Mouse (Mus musculus) kidney, postnatal 0 days (tissue): ENCODE measurements around the gene Kcnc1. TPM values are rescaled to one million over a fixed set of nuclear protein-coding genes. Genes with fewer than 3 reads are reported as not detected.

ENCODE experiments used
- ATAC-seq: fragments of 200-750 bp; cut with Nextera tagmentation; replicated peaks from 2 replicates; pipeline ENCODE4 v1.8.0; 2017; ENCODE audit warnings: low read depth, moderate number of reproducible peaks, moderate TSS enrichment, moderate library complexity; ENCODE audit not compliant: low FRiP score
- DNase-seq: peaks from one replicate; pipeline ENCODE4 v3.0.0-alpha.2; 2016; ENCODE audit warnings: low spot score
- H3K27ac ChIP-seq: fragments of 300-500 bp; sonication (generic); 2 replicates; pipeline ENCODE4 v1.5.1; 2014; ENCODE audit warnings: mild to moderate bottlenecking
- H3K27me3 ChIP-seq: fragments of 300-500 bp; sonication (generic); 2 replicates; pipeline ENCODE4 v1.6.1; 2014; ENCODE audit warnings: low read length, mixed read lengths; ENCODE audit not compliant: insufficient read depth
- H3K36me3 ChIP-seq: fragments of 300-500 bp; sonication (generic); 2 replicates; pipeline ENCODE4 v1.6.1; 2014; ENCODE audit warnings: low read length, mixed read lengths; ENCODE audit not compliant: insufficient read depth
- H3K4me1 ChIP-seq: fragments of 300-500 bp; sonication (generic); replicated peaks from 2 replicates; pipeline ENCODE4 v1.6.1; 2014; ENCODE audit warnings: antibody characterized with exemption, low read length, mixed read lengths; ENCODE audit not compliant: insufficient read depth
- H3K4me2 ChIP-seq: fragments of 300-500 bp; sonication (generic); 2 replicates; pipeline ENCODE4 v1.6.1; 2014; ENCODE audit warnings: mild to moderate bottlenecking, low read length, moderate library complexity, mixed read lengths
- H3K4me3 ChIP-seq: fragments of 300-500 bp; sonication (generic); replicated peaks from 2 replicates; pipeline ENCODE4 v1.5.1; 2014; ENCODE audit warnings: low read depth, low read length
- H3K9ac ChIP-seq: fragments of 300-500 bp; sonication (generic); 2 replicates; pipeline ENCODE4 v1.6.1; 2014; ENCODE audit warnings: low read depth, low read length
- H3K9me3 ChIP-seq: fragments of 300-500 bp; sonication (generic); replicated peaks from 2 replicates; pipeline ENCODE4 v1.6.1; 2016; ENCODE audit warnings: low read length, inconsistent platforms, mixed read lengths
- CTCF ChIP-seq: IDR thresholded peaks from 2 replicates; pipeline ENCODE4 v1.5.1; 2016; ENCODE audit warnings: antibody characterized with exemption, low read depth, mild to moderate bottlenecking, moderate library complexity
- WGBS: fragments of 180-500 bp; shearing (Covaris S2); extraction: QIAGEN DNeasy Blood & Tissue Kit; methylation state at CpG from one replicate; pipeline ENCODE4 v1.1.7; 2014; 5-methylcytosine and 5-hydroxymethylcytosine counted together
- polyA plus RNA-seq: library from polyadenylated mRNA; unstranded; fragments of >200 nt; fragmentation: Nextera tagmentation; extraction: Ambion mirVana; gene quantifications from 2 replicates; pipeline ENCODE4 v1.2.1, GENCODE M21; 2015

Gene Kcnc1
- polyA plus RNA-seq, 1 experiment from 2014 or later = 0.08 TPM

- 30% methylated on average over 4 of the region's 4 CpGs for WGBS
Measured at GRCm38 (mm10) chr7:46353875-46354274, 42.4 kb upstream of the Kcnc1 start.

GRCm38 (mm10) chr7:46361776-46362175, 34.5 kb upstream of the Kcnc1 start:
- Histone ChIP-seq H3K4me1 (no peaks in the 10 kb centered on the region), H3K36me3 (no peaks in the 10 kb centered on the region), H3K27me3 (no peaks in the 10 kb centered on the region), H3K27ac (no peak overlapping the region), H3K9me3 (no peaks in the 10 kb centered on the region), H3K4me2 (no peak overlapping the region), H3K4me3 (no peak overlapping the region), H3K9ac (no peak overlapping the region)
- DNase-seq = no peak
- no peak for TF ChIP-seq CTCF
- no peak for ATAC-seq

More at GRCm38 (mm10) chr7:46353875-46354274, 42.4 kb upstream of the Kcnc1 start:
- no peak overlapping the region for H3K4me2 ChIP-seq
- H3K4me1 ChIP-seq = no peaks in the 10 kb centered on the region
- H3K27ac ChIP-seq = no peak overlapping the region
- no peaks in the 10 kb centered on the region for H3K36me3 ChIP-seq
- no peak overlapping the region for H3K4me3 ChIP-seq
- no peak for ATAC-seq
- no peak overlapping the region for H3K9ac ChIP-seq
- DNase-seq = no peak
- no peaks in the 10 kb centered on the region for H3K9me3 ChIP-seq
- TF ChIP-seq CTCF = no peak
- H3K27me3 ChIP-seq = peaks cover 6% of the 10 kb centered on the region

- no peaks in the 10 kb centered on the region for H3K4me1 ChIP-seq
- no peak for TF ChIP-seq CTCF
- no peak overlapping the region for H3K27ac ChIP-seq
- no peak overlapping the region for H3K9ac ChIP-seq
- H3K9me3 ChIP-seq = no peaks in the 10 kb centered on the region
- no peak overlapping the region for H3K4me2 ChIP-seq
- DNase-seq (no peak), ATAC-seq (no peak)
- no peaks in the 10 kb centered on the region for H3K36me3 ChIP-seq
- H3K4me3 ChIP-seq = no peak overlapping the region
- 58% methylated on average over 5 of the region's 5 CpGs for WGBS
- H3K27me3 ChIP-seq = no peaks in the 10 kb centered on the region
Measured at GRCm38 (mm10) chr7:46364154-46364553, 32.1 kb upstream of the Kcnc1 start.

- Histone ChIP-seq H3K4me1 (no peaks in the 10 kb centered on the region), H3K9me3 (no peaks in the 10 kb centered on the region), H3K27ac (no peak overlapping the region), H3K27me3 (no peaks in the 10 kb centered on the region), H3K36me3 (no peaks in the 10 kb centered on the region), H3K4me3 (no peak overlapping the region), H3K4me2 (no peak overlapping the region), H3K9ac (no peak overlapping the region)
- no peak for TF ChIP-seq CTCF
- DNase-seq (no peak), ATAC-seq (no peak)
- WGBS = 57% methylated on average over 1 of the region's 1 CpGs
Measured at GRCm38 (mm10) chr7:46365810-46366209, 30.5 kb upstream of the Kcnc1 start.

- H3K9me3 ChIP-seq = no peaks in the 10 kb centered on the region
- 53% methylated on average over 4 of the region's 4 CpGs for WGBS
- ATAC-seq (no peak), DNase-seq (no peak)
- no peak overlapping the region for H3K9ac ChIP-seq
- H3K4me2 ChIP-seq = no peak overlapping the region
- TF ChIP-seq CTCF = no peak
- H3K36me3 ChIP-seq = no peaks in the 10 kb centered on the region
- H3K4me3 ChIP-seq = no peak overlapping the region
- peaks cover 13% of the 10 kb centered on the region for H3K27me3 ChIP-seq
- H3K27ac ChIP-seq = no peak overlapping the region
- H3K4me1 ChIP-seq = no peaks in the 10 kb centered on the region
Measured at GRCm38 (mm10) chr7:46371104-46371503, 25.2 kb upstream of the Kcnc1 start.

DNA sequence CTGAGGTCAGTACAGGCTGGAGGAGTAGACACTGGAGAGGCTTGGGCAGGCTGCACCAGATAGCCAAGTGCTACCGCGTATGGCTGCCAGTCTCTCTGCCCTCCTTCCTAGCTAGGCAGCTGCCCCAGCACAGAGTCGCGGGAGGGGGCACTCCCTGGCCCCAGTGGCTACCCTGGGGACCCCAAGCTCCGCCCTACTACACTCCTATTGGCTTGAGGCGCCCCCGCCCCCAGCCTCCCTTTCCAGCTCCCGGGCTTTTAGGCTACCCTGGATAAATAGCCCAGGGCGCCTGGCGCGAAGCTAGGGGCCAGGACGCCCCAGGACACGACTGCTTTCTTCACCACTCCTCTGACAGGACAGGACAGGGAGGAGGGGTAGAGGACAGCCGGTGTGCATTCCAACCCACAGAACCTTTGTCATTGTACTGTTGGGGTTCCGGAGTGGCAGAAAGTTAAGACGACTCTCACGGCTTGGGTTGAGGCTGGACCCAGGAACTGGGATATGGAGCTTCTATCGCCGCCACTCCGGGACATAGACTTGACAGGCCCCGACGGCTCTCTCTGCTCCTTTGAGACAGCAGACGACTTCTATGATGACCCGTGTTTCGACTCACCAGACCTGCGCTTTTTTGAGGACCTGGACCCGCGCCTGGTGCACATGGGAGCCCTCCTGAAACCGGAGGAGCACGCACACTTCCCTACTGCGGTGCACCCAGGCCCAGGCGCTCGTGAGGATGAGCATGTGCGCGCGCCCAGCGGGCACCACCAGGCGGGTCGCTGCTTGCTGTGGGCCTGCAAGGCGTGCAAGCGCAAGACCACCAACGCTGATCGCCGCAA, 19.9 kb upstream of the Kcnc1 start, which contains the start of gene Myod1:
Myod1 (plus strand) TSS at position 303 of the 836 bp plus-strand sequence.
- Histone ChIP-seq H3K27ac (no peak within 1 kb of the TSS), H3K9me3 (no peaks in the 10 kb centered on the region), H3K27me3 (peaks cover 47% of the 10 kb centered on the region), H3K4me1 (no peaks in the 10 kb centered on the region), H3K36me3 (no peaks in the 10 kb centered on the region), H3K4me2 (no peak within 1 kb of the TSS), H3K4me3 (no peak within 1 kb of the TSS), H3K9ac (no peak within 1 kb of the TSS)
- ATAC-seq = no peak
- no peak for DNase-seq
- no peak for TF ChIP-seq CTCF
- WGBS = 4% methylated on average over 44 of the region's 44 CpGs
